Mouse (Mus musculus) gastrocnemius, adult 2 months (tissue): Measurements from ENCODE around the gene Sphk2. TPM values are rescaled to one million over a fixed set of nuclear protein-coding genes. Genes with fewer than 3 reads are reported as not detected.

Experiments
- DNase-seq: peaks from one replicate; pipeline ENCODE4 v3.0.0; 2022
- H3K27ac ChIP-seq: fragments of 200-600 bp; 2 replicates; pipeline ENCODE4 v1.8.1; 2022; ENCODE audit warnings: mild to moderate bottlenecking
- H3K4me3 ChIP-seq: fragments of 200-600 bp; 2 replicates; pipeline ENCODE4 v1.8.1; 2022; ENCODE audit warnings: mild to moderate bottlenecking, moderate library complexity
- CTCF ChIP-seq: fragments of 200-600 bp; IDR thresholded peaks from 2 replicates; pipeline ENCODE4 v1.8.1; 2022; ENCODE audit warnings: antibody characterized with exemption, mild to moderate bottlenecking, moderate library complexity
- intact Hi-C: fragments of 180-260 bp; cut with DNase I; formaldehyde crosslinking; loops from one replicate; pipeline ENCODE4 v1.15.1; 2025
- total RNA-seq, 2 experiments: library from RNA; stranded (reverse); gene quantifications; 2 replicates each; pipeline ENCODE4 v1.2.3; 2021

Gene Sphk2
- total RNA-seq, 2 experiments from 2014 or later, result 14.4 to 15.8 TPM

GRCm38 (mm10) chr7:45742338-45742737 is 24.5 kb upstream of the Sphk2 start:
- Histone ChIP-seq H3K27ac (no peak overlapping the region), H3K4me3 (no peak overlapping the region)
- no peak for DNase-seq
- intact Hi-C loops, result loop anchor here (5.0 kb wide), 1 partner anchor 270 kb away; no protein-coding TSS in a partner anchor
- no peak for TF ChIP-seq CTCF

- DNase-seq, result no peak
- H3K27ac ChIP-seq, result no peak overlapping the region
- TF ChIP-seq CTCF, result no peak
- intact Hi-C loops, result loop anchor here (5.0 kb wide), 1 partner anchor 271 kb away; no protein-coding TSS in a partner anchor
- H3K4me3 ChIP-seq, result no peak overlapping the region
Measured at GRCm38 (mm10) chr7:45741777-45742176, 24.0 kb upstream of the Sphk2 start.

- intact Hi-C loops, result loop anchor here (5.0 kb wide), 1 partner anchor 271 kb away; no protein-coding TSS in a partner anchor
- no peak overlapping the region for H3K27ac ChIP-seq
- no peak for DNase-seq
Measured at GRCm38 (mm10) chr7:45741308-45741707, 23.5 kb upstream of the Sphk2 start.

GRCm38 (mm10) chr7:45739820-45740219 is 22.0 kb upstream of the Sphk2 start:
- Histone ChIP-seq H3K4me3 (peak overlapping the region; percentile 19; the same call in 1 of the 2 replicates), H3K27ac (no peak overlapping the region)
- TF ChIP-seq CTCF, result no peak
- DNase-seq, result no peak
- intact Hi-C loops, result loop anchor here (1.0 to 5.0 kb wide), 3 partner anchors 61 to 272 kb away; no protein-coding TSS in a partner anchor

More at GRCm38 (mm10) chr7:45741308-45741707, 23.5 kb upstream of the Sphk2 start:
- no peak for TF ChIP-seq CTCF
- H3K4me3 ChIP-seq, result no peak overlapping the region

- peak; percentile 84 for TF ChIP-seq CTCF
- intact Hi-C loops, result loop anchor here (1.0 to 5.0 kb wide), 2 partner anchors 62 to 198 kb away; no protein-coding TSS in a partner anchor
- Histone ChIP-seq H3K4me3 (peak overlapping the region; percentile 19; the same call in 1 of the 2 replicates), H3K27ac (no peak overlapping the region)
- DNase-seq, result peak; percentile 82
Measured at GRCm38 (mm10) chr7:45739162-45739763, 21.5 kb upstream of the Sphk2 start.

GRCm38 (mm10) chr7:45733477-45733876 is 15.7 kb upstream of the Sphk2 start:
- intact Hi-C loops, result no loop called here
- no peak for TF ChIP-seq CTCF
- no peak for DNase-seq
- Histone ChIP-seq H3K4me3 (no peak overlapping the region), H3K27ac (no peak overlapping the region)

- no peak overlapping the region for H3K27ac ChIP-seq
- intact Hi-C loops, result no loop called here
- peak; percentile 38 for DNase-seq
- TF ChIP-seq CTCF, result peak; percentile 14; the same call in 1 of the 2 replicates
- no peak overlapping the region for H3K4me3 ChIP-seq
Measured at GRCm38 (mm10) chr7:45730727-45731431, 13.1 kb upstream of the Sphk2 start.

GRCm38 (mm10) chr7:45727625-45728024 is 9.8 kb upstream of the Sphk2 start:
- Histone ChIP-seq H3K27ac (no peak overlapping the region), H3K4me3 (no peak overlapping the region)
- no peak for DNase-seq
- TF ChIP-seq CTCF, result no peak
- intact Hi-C loops, result no loop called here

GRCm38 (mm10) chr7:45726419-45726818 is 8.6 kb upstream of the Sphk2 start:
- intact Hi-C loops, result no loop called here
- no peak for DNase-seq
- TF ChIP-seq CTCF, result no peak
- Histone ChIP-seq H3K4me3 (no peak overlapping the region), H3K27ac (no peak overlapping the region)

- DNase-seq, result no peak
- no peak for TF ChIP-seq CTCF
- intact Hi-C loops, result no loop called here
- no peak within 1 kb of the TSS for H3K27ac ChIP-seq
- H3K4me3 ChIP-seq, result no peak within 1 kb of the TSS
Measured at GRCm38 (mm10) chr7:45725713-45726112, 7.9 kb upstream of the Sphk2 start, which contains the start of gene Spaca4. TSS of gene Spaca4 (minus strand) at chr7:45725813.

- intact Hi-C loops, result no loop called here
- TF ChIP-seq CTCF, result no peak
- H3K27ac ChIP-seq, result no peak overlapping the region
- DNase-seq, result no peak
- H3K4me3 ChIP-seq, result no peak overlapping the region
Measured at GRCm38 (mm10) chr7:45725151-45725550, 7.3 kb upstream of the Sphk2 start.

GRCm38 (mm10) chr7:45723781-45724180 is 6.0 kb upstream of the Sphk2 start:
- H3K27ac ChIP-seq, result no peak overlapping the region
- no peak overlapping the region for H3K4me3 ChIP-seq
- DNase-seq, result no peak
- no peak for TF ChIP-seq CTCF
- intact Hi-C loops, result no loop called here

GRCm38 (mm10) chr7:45723301-45723700 is 5.5 kb upstream of the Sphk2 start:
- intact Hi-C loops, result no loop called here
- no peak for TF ChIP-seq CTCF
- DNase-seq, result no peak
- Histone ChIP-seq H3K27ac (no peak overlapping the region), H3K4me3 (no peak overlapping the region)
